Mouse (Mus musculus) B cell, adult 62 days (primary cell): ENCODE results near the gene Pdhb. TPM values are rescaled to one million over a fixed set of nuclear protein-coding genes. Genes with fewer than 3 reads are reported as not detected.

Experiments
- total RNA-seq: library from RNA; stranded (reverse); gene quantifications from 4 replicates; pipeline ENCODE4 v1.2.4, GENCODE M21; 2023

The Pdhb gene
- 111 to 130 TPM (median 122 TPM) in 4 replicates for total RNA-seq

GRCm38 (mm10) chr14:8172507-8173410 lies at the start of gene Pdhb:
Gene Pdhb, minus strand, starts transcription at chr14:8173025.

GRCm38 (mm10) chr14:8213803-8214224 lies 41.0 kb upstream of the Pdhb start, which contains the start of gene Kctd6:
Gene Kctd6, plus strand, starts transcription at chr14:8214140.

Other genes with a start within 250 kb of the Pdhb start
- not detected in 4 replicates for gene Gm45521, start 215.7 kb downstream of the Pdhb start, total RNA-seq
- 9.2 to 10.1 TPM (median 9.3 TPM) in 4 replicates for gene Dnase1l3, start 178.5 kb downstream of the Pdhb start, total RNA-seq
- gene Abhd6, start 170.1 kb downstream of the Pdhb start, total RNA-seq: 9.7 to 13.9 TPM (median 11.5 TPM) in 4 replicates
- gene Rpp14, start 92.7 kb downstream of the Pdhb start, total RNA-seq: 7.8 to 15.9 TPM (median 12.0 TPM) in 4 replicates
- gene Pxk, start 74.8 kb downstream of the Pdhb start, total RNA-seq: 270 to 305 TPM (median 284 TPM) in 4 replicates
- 12.2 to 15.9 TPM (median 14.0 TPM) in 4 replicates for gene Kctd6, start 41.1 kb upstream of the Pdhb start, total RNA-seq
- gene Acox2, start 86.3 kb upstream of the Pdhb start, total RNA-seq: not detected in 4 replicates
- gene Fam107a, start 145.0 kb upstream of the Pdhb start, total RNA-seq: not detected in 4 replicates
- not detected in 4 replicates for gene Oit1, start 205.7 kb upstream of the Pdhb start, total RNA-seq